Mouse (Mus musculus) MN1 (cell line): ENCODE data around the gene Golt1b.
"Not testable (repeated sequence)": the region's sequence is repeated elsewhere in the genome, so short reads cannot be mapped to it uniquely, and the experiment has no call there.

ENCODE experiments used
- DNase-seq: peaks from one replicate; pipeline ENCODE4 v3.0.0-alpha.2; 2016; ENCODE audit warnings: low spot score

Gene Golt1b

DNA sequence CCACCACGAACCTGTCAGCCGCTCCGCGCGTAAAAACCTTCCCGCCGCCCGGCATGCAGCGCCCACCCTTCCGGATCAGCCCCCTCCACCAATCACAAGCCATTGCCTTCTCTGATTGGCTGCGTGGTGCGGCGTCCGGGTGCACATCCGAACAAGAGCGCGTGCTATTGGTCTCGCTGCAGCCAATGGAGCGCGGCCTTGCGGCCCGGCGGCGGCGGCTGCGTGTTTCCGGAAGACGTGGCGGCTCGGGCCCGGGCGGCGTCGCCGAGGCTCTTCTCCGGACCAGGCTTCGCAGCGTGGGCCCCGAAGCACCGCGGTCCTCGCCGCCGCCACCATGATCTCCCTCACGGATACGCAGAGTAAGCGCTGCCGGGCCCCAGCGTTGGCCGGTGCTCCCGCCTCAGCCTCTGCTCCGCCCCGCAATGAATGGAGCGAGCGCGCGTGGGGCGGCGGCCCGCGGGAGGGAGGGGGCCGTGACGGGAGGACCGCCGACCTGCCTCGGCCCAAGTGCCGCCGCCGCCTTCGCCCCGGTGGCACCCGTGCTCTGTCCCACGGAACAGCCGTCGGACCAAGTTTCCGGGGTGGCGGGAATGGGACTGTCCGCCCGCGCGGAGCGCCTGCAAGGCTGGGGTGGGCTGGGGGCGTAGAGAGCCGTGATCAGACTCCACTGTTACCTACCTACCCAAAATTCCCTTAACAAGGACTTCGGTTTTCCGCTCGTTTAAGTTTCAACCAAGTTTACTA is at the start of gene Golt1b, which contains the start of gene Recql:
Gene Golt1b, plus strand, starts transcription at position 211 of the 744 bp plus-strand sequence.
Gene Recql, minus strand, starts transcription at position 77 of the 744 bp plus-strand sequence.
- DNase-seq = peak; percentile 97

DNA sequence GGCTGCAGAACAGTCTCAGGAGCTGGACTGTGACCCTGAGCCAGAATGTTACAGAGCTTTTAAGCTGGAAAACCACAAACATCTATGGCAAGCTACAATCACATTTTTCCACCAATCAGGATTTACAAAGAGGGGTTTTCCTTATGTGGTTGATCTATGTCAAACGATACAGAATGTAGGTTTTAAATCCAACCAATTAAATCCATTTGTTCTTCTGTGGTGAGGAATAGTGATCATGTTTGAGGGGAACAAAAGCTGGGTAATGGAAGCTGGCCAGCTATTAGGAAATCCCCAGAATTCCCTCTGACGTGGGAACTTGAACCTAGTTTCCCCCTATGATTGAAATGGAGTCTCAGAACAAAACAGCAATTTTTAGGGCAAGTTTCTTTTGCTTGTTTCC is 48.1 kb upstream of the Golt1b start:
- DNase-seq = no peak

DNA sequence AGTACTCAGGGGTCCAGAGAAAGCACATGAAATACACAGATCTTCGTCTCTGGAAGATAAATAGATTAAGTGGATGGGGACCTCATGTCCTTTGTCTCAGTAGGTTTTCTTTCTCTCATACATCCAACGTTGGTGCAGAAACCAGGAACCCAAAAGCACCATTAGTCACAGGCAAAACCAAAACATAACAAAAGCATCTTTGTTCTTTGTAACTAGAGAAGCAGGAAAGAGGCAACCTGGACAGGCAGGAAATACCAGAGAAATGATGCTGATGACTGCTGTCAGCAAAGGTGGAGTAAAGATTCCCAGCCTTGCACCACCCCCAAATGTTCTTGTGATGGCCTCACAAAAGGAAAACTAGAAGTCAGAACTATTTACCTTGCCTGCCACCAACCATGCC is 47.4 kb upstream of the Golt1b start:
- DNase-seq = no peak

DNA sequence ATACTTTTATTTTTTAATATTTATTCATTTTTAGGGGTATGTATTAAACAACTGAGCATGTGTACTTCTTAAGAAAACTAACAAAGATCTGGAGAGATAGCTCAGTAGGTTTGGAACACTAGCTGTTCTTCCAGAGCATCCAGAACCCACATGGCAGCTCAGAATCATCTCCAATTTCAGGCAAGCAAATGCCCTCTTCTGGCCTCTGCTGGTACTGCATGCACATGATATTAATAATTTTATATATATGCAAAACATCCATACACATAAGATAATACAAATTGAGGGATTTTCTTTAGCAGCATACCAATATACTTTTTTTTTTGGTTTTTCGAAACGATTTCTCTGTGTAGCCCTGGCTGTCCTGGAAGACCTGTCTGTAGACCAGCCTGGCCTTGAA is 43.5 kb upstream of the Golt1b start:
- DNase-seq = peak; percentile 20

DNA sequence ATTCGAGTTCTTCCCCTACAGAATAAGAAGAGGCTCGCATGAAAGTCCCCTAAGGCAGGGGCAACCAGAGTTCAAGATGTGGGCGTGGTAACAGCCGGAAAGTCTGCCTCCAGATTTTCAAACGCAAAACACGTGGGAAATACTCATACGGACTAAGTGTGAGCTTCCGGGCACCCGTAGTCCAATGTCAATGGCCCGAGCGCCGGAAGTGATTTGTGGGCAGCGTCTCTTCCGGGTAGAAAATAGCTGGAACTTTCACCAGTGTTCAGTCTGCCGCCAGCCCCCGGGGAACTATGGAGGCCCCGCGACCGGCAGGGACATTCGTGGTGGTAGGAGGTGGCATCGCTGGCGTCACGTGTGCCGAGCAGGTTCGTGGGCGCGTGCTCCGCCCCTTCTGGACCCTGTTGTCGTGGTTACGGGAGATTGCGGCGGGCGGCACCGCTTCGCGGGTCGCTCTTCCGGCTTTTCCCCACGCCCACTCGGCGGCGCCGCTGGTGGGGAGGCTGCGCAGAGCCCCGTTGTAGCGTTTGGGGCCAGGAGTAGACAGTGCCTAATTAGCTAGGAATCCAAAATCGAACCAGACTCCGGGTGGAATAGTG is 41.5 kb upstream of the Golt1b start, which contains the start of gene Pyroxd1:
Gene Pyroxd1, plus strand, starts transcription at position 215 of the 599 bp plus-strand sequence.
- DNase-seq = peak; percentile 92

DNA sequence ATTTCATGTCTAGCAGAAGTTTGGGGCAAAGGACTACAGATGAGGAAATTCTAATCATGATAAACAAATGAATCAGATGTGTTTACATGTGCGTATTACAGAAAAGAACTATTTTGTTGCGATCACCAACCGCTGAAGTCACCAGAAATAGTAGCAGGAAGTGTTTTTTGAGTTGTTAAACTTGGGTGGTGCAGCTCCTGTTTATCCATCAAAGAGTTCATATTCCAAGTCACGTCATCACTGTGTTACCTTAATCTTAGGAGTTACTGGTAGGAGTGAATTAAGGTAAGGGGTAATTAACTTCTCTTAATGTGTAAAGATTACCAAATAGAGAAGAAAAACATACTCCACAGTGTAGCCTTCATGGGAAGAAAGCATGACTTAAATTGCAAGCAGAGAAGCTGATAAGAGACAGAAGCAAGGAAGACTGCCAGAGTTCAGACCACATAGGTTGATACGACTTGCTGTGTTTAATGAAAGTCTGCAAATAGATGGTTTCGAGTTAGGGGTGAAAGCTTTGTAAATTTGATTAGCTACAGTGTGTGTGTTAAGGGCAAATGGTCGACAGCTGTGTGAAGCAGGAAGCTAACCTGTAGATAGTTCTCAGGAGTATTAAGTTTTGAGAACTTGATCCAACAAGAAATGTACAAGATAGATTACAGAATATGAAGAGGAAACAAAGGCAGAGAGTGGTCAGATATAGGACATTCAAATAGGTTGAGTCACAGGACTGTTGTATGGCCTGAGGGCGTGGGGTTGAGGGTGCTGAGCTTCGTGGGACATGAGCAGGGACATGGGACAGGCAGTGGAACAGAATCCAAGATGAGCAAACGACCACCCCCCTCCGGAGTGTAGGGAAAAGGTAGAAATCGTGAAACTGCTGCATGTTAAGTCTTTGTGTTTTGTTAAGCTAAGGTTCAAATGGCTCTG is 40.6 kb upstream of the Golt1b start:
- no peak for DNase-seq

DNA sequence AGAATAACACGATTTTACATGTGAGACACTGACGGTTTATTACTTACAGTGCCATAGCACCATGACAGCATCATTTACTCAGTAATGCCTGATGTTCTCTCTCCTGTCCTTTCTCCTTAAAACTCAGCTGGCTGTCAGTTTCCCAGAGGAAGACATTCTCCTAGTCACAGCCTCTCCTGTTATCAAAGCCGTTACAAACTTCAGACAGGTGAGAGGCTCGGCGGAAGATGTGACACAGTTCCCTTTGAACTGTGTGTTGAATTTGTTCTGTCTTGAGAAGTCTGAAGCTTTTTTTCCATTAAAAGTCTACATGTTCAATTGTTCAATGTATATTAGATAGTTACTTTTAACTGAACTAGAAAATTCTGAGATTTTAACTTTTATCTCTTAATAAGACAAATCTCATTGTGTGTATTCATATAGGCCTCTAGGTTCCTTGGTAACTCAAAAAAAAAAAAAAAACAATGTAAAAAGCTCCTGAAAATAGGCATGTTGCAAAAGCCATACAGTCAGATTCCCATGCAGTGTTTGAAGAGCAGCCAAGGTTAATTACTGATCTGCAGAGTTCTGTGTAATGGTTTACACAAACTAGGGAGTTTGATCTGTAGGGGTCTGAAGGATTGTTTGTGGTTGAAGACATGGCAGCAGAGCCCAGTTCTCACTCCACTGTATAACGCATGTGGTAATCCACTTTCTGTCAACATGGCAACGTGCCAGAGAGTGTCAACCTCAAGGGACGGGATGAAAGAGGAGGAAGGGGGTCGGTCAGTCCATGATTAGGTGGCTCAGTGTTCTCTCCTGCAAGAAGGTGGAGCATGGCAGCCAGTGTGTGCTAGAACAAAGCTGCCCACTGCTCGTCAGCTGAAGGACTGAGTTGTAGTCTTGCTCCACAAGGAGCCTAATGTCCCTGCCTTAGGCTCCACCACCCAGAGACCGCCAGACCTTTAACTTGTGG is 39.3 kb upstream of the Golt1b start:
- DNase-seq = peak; percentile 19

DNA sequence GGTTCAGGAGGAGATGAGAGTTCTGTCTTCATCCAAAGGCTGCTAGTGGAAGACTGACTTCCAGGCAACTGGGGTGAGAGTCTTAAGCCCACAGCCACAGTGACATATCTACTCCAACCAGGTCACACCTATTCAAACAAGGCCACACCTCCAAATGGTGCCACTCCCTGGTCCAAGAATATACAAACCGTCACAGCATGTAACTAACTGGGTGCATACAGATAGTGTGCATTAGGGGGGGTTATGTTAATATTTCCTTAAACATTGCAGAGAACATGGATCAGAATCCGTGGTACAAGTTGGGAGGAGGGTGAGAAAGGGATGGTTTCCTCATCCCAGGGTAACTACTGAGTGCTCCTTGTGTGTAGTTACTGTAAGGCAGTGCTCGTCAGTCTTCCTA is 34.9 kb upstream of the Golt1b start:
- not testable (repeated sequence) for DNase-seq

DNA sequence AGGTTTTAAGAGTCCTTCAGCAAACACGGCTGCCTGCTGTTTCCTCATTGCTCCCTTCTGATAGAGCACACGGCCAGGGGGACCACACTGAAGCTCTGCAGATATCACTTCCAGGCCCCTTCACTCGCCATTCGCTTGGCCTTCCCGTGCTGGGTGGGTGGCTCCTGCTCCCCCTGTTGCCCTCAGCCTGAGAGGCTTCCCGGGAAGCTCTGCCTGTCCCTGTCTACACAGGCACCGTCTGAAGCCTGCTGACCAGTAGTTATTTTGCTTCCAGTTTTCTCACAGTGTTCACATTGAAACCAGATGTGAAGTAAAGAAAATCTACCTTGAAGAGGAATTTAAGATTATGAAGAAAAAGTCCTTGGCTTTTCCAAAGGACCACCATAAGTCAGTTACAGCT is 29.9 kb upstream of the Golt1b start:
- DNase-seq = no peak

DNA sequence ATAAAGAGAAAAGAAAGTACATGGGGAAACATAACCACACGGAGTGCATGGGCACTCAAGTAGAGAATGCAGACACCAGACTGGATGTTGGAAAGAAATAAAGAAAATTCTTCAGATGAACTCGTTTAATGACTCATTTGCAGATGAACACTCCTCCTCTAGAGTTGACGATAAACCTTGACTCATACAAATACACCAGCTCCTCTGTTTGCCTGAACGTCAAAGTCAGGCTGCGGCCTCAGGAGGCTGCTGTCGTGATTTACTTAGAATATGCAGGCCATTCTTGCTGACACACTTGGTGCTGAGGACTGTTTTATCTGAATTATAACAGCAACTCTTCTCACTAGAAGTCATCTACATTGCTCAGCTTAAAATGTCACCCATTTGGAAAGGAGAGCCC is 25.0 kb upstream of the Golt1b start:
- DNase-seq = no peak

DNA sequence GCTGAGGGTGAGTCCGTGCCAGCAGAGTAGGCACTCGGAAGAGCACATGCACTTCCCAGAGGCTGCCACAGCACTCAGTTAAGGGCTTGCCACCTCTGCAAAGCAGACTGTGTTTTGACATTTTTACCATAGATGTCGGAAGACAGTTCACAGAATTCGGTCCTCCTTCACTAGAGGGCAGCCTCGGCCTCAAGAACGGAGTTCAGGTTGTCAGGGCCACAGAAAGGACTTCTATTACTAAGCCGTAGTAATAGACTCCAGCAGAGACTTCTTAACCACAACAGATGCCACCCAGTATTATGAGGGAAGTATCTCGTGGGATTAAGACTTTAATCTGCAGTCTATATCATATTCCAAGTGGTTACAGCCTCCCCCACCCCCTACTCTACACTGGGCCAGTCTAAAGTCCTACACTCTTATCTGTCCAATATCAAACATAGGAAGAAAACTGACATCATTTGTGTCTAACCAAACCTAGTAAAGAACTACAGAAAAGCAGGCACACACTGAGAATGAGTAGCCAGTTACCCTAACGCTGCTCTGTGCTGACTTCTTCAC is 23.9 kb upstream of the Golt1b start:
- DNase-seq = peak; percentile 52

DNA sequence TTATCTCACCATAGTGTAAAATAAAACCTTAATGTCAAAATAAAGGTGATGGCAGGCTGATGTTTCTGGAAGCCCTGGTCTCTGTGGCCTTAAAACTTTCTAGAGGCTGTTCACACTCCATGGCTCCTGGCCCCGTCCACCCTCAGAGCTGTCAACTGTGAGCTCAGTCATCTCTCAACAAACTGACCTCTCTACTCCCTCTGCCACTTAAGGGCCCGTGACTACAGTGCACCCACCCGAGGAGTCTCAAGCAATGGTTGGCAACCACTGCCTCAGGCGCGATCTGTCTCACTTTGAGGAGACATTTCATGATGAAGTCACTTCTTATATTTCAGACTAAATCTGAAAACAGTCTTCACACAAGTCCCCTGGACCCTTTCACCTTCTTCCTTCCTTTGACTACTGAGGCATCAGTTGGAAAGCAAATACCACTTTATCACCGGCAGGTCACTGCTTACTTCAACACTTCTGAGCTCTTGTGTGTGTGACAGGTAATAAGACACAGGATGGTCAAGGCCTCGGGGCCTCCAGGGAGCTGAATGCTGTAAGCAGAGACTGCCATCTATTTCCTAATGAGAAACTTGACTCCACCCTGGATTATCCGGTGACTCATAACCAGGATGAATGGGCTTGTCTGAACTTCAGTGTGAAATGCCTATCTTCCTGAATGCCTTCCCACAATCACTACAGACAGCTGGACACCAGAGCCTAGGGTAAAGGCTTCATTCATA is 21.1 kb upstream of the Golt1b start:
- DNase-seq = peak; percentile 30

DNA sequence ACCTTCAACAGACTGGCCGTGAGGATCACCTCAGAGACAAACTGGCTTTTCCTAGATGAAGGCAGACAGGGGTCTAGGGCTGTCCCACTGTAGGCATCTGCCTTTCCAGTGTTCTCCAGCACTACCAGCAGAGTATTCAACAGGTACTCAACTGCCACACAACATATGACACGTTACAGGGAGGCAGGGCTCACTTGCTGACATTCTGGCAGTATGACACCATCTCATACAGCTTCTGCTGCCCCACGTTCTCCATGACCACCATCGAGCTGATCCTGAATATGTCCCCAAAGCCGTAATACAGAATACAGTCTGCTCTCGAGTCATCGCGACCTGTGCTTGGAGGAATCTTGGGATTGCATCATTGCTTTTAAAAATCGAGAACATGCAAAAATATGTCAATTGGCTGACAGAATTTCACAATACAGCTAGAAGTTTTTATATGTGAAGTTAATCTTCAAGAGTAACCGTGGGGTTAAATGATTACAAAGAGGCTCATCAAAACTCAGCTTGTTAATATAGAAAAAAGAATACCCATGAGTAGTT is 20.5 kb upstream of the Golt1b start:
- no peak for DNase-seq

DNA sequence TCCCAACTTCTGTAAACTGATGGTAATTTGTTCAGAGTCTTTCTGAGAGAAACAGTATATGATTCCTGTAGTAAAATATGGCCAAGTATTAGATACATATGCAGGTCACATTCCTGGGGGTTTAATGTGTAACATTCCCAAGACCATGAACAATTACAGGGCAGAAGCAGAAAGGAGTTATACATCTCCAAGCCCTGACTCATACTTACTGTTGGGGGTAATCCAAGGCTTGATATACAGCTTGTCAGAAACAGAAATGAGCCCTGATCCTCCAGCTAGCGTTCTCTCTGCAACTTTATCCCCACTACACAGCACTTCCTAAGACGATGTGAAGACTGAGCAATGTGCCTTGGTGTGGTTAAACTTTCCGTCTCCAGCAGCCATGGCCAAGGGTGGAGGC is 19.5 kb upstream of the Golt1b start:
- no peak for DNase-seq

DNA sequence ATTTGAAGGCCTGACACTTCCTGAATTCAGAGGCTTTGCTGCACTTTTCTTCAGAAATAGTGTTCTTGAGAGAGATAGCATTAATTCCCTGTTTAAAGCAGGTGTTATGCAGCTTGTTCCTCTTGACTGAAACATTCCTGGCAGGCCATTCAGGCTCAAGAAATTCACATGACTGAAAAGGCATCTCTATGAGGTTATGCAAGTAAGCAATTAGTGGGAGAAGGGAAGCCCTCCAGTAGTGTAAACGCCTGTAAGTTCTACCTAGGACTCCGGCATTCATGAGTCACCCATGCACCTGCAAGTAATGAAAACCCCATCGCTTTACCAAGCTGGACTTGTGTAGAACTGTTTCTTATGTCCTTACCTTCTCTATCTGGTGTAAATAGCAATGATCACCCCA is 17.5 kb upstream of the Golt1b start:
- DNase-seq = no peak

DNA sequence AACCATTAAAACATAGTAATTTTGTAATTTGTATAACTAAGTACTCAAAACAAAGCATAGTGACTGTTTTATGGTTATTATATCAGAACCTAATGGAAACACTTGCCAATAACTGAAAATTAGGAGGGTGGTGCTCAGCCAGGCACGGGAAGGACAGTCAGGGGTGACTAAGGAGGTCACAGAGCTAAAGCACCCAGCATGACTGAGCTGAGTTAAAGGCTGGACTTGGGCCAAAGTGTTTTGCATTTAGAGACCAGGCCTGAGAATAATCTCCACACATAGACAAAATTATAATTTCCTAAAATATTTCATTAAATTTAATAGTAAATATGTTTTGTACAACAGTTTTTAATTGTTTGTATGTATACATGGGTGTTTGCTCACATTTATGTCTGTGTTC is 9.9 kb upstream of the Golt1b start:
- no peak for DNase-seq

DNA sequence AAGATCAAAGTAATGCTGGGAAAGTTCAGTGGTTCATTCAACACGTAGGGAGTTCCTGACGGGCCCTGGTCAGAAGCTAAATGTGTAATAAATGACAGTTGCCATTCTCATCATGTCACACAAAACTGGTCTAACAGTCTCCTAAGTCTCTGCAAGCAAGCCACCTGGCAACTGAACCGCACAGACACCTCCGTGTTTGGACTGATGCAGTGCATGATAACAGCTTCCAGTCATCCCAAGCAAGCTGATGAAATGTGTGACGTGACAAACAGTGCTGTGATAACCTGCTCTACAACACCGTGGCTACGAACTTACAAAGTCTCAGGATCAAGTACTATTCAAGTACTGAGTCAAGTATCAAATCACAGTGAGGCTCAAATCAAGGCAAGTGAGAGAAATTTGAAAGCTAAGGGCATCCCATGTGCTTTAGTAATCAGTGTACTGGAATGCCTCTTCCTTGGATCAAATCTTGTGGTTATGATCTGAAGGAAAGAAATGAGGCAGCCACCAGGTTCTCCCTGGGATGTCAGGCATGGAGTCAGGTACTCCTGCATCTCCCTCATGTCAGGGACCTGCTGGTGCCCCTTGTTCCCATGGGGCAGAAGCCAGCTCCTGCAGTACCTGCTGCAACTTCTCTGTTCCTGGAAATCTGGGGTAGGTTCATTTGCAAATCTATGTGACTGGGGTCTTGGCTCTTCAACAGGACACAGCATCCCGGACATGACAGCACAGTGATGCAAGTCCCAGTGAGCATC is 8.3 kb upstream of the Golt1b start:
- no peak for DNase-seq

DNA sequence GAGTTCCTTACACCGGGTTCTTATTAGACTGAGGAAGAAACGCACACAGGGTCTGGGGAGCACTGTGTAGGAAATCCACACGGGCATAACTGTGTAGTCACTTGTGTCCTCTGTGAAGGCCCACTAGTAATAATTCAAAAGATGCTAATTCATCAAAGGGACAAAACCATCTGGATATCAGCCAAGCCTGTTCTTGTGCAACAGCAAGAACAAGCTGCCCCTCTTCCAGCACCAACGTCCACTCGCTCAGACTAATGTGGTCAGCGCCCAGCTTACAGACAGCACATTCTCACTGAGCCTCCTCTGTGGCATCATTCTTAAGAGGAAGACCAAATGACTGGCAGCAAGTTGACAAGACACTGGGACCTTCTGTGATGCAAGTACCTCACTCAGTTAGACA is 7.1 kb upstream of the Golt1b start:
- no peak for DNase-seq

DNA sequence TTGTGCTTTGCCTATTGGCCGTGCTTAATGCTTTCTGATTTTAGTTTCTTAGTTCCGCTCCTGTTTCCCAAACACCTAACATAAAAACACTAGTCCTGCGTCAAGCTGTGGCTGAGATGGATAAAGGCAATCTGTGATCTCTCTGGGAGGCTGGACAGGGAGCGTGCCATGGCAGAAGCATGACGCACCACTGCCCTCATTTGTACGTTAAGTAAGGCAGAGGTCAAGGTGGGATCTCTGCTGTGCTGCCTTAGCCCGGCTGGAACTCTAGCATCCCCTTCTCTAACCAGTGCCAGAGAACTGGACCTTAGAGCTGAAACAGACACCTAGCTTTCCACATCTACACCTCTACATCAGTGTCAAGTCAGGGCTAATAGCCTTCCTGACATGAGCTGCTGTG is 5.4 kb upstream of the Golt1b start:
- DNase-seq = no peak
